Mouse (Mus musculus) lung, embryonic 15.5 days (tissue): ENCODE measurements at regions not wholly inside any gene's neighbourhood (a gene's known extent, or its start where the extent isn't known, plus 50 kb on each side); places are given as distances from the start of the nearest gene placed in this dataset.

ENCODE experiments used
- ATAC-seq: fragments of 200-750 bp; cut with Nextera tagmentation; 2 replicates; pipeline ENCODE4 v1.8.0; 2017; ENCODE audit warnings: moderate number of reproducible peaks, borderline replicate concordance; ENCODE audit not compliant: low FRiP score, low TSS enrichment; ENCODE audit errors: extremely low read depth
- H3K27ac ChIP-seq: fragments of 300-500 bp; sonication (generic); 2 replicates; pipeline ENCODE4 v1.5.1; 2015; ENCODE audit warnings: moderate library complexity, mild to moderate bottlenecking, inconsistent platforms
- H3K27me3 ChIP-seq: fragments of 300-500 bp; sonication (generic); 2 replicates; pipeline ENCODE4 v1.6.1; 2015; ENCODE audit warnings: inconsistent platforms
- H3K36me3 ChIP-seq: fragments of 300-500 bp; sonication (generic); 2 replicates; pipeline ENCODE4 v1.6.1; 2015; ENCODE audit warnings: inconsistent platforms
- H3K4me1 ChIP-seq: fragments of 300-500 bp; sonication (generic); 2 replicates; pipeline ENCODE4 v1.6.1; 2015; ENCODE audit warnings: inconsistent platforms
- H3K4me2 ChIP-seq: fragments of 300-500 bp; sonication (generic); 2 replicates; pipeline ENCODE4 v1.6.1; 2015; ENCODE audit warnings: inconsistent platforms, mild to moderate bottlenecking, moderate library complexity
- H3K4me3 ChIP-seq: fragments of 300-500 bp; sonication (generic); 2 replicates; pipeline ENCODE4 v1.5.1; 2015; ENCODE audit warnings: mild to moderate bottlenecking, inconsistent platforms
- H3K9ac ChIP-seq: fragments of 300-500 bp; sonication (generic); 2 replicates; pipeline ENCODE4 v1.6.1; 2015; ENCODE audit warnings: inconsistent platforms
- H3K9me3 ChIP-seq: fragments of 300-500 bp; sonication (generic); 2 replicates; pipeline ENCODE4 v1.6.1; 2016; ENCODE audit warnings: inconsistent platforms
- WGBS: fragments of 180-500 bp; shearing (Covaris S2); methylation state at CpG from one replicate; pipeline ENCODE4 v1.1.7; 2015; 5-methylcytosine and 5-hydroxymethylcytosine counted together

- Histone ChIP-seq H3K4me2 (no peak overlapping the region), H3K27me3 (no peaks in the 10 kb centered on the region), H3K4me1 (no peaks in the 10 kb centered on the region), H3K9me3 (no peaks in the 10 kb centered on the region), H3K4me3 (no peak overlapping the region), H3K27ac (no peak overlapping the region), H3K36me3 (no peaks in the 10 kb centered on the region), H3K9ac (no peak overlapping the region)
- no peak for ATAC-seq
- WGBS: 51% methylated on average over 6 of the region's 6 CpGs
These were observed 660.6 kb downstream of the Tmem114 start for GRCm38 (mm10) chr16:7764383-7764782.

GRCm38 (mm10) chr16:7728186-7728585 is 696.8 kb downstream of the Tmem114 start:
- H3K4me1 ChIP-seq: no peaks in the 10 kb centered on the region
- H3K9me3 ChIP-seq: no peaks in the 10 kb centered on the region
- H3K36me3 ChIP-seq: no peaks in the 10 kb centered on the region
- no peak overlapping the region for H3K4me3 ChIP-seq
- no peak overlapping the region for H3K9ac ChIP-seq
- no peak overlapping the region for H3K4me2 ChIP-seq
- H3K27me3 ChIP-seq: no peaks in the 10 kb centered on the region
- H3K27ac ChIP-seq: no peak overlapping the region
- ATAC-seq: no peak
- 49% methylated on average over 2 of the region's 2 CpGs for WGBS

- ATAC-seq: no peak
- Histone ChIP-seq H3K27me3 (no peaks in the 10 kb centered on the region), H3K27ac (no peak overlapping the region), H3K9ac (no peak overlapping the region), H3K36me3 (no peaks in the 10 kb centered on the region), H3K9me3 (no peaks in the 10 kb centered on the region), H3K4me3 (no peak overlapping the region), H3K4me2 (no peak overlapping the region), H3K4me1 (no peaks in the 10 kb centered on the region)
- WGBS: 84% methylated on average over 1 of the region's 1 CpGs
These were observed 699.7 kb downstream of the Tmem114 start for GRCm38 (mm10) chr16:7725225-7725624.

GRCm38 (mm10) chr16:7701471-7701870 is 723.5 kb downstream of the Tmem114 start:
- Histone ChIP-seq H3K27me3 (no peaks in the 10 kb centered on the region), H3K9me3 (no peaks in the 10 kb centered on the region), H3K4me3 (no peak overlapping the region), H3K4me1 (no peaks in the 10 kb centered on the region), H3K27ac (no peak overlapping the region), H3K4me2 (no peak overlapping the region), H3K9ac (no peak overlapping the region), H3K36me3 (no peaks in the 10 kb centered on the region)
- ATAC-seq: no peak
- 39% methylated on average over 4 of the region's 4 CpGs for WGBS

- ATAC-seq: no peak
- no peaks in the 10 kb centered on the region for H3K9me3 ChIP-seq
- no peak overlapping the region for H3K4me2 ChIP-seq
- H3K4me1 ChIP-seq: no peaks in the 10 kb centered on the region
- no peak overlapping the region for H3K4me3 ChIP-seq
- no peak overlapping the region for H3K27ac ChIP-seq
- no peaks in the 10 kb centered on the region for H3K36me3 ChIP-seq
- no peaks in the 10 kb centered on the region for H3K27me3 ChIP-seq
- no peak overlapping the region for H3K9ac ChIP-seq
These were observed 739.5 kb downstream of the Tmem114 start for GRCm38 (mm10) chr16:7685484-7685883.

GRCm38 (mm10) chr16:7666096-7666495 is 758.8 kb downstream of the Tmem114 start:
- no peak for ATAC-seq
- H3K4me1 ChIP-seq: no peaks in the 10 kb centered on the region
- no peaks in the 10 kb centered on the region for H3K36me3 ChIP-seq
- H3K4me2 ChIP-seq: no peak overlapping the region
- H3K4me3 ChIP-seq: no peak overlapping the region
- no peaks in the 10 kb centered on the region for H3K27me3 ChIP-seq
- WGBS: 18% methylated on average over 2 of the region's 2 CpGs
- no peaks in the 10 kb centered on the region for H3K9me3 ChIP-seq
- no peak overlapping the region for H3K9ac ChIP-seq
- H3K27ac ChIP-seq: no peak overlapping the region

GRCm38 (mm10) chr16:7658133-7658532 is 766.8 kb downstream of the Tmem114 start:
- no peaks in the 10 kb centered on the region for H3K27me3 ChIP-seq
- H3K9ac ChIP-seq: no peak overlapping the region
- no peaks in the 10 kb centered on the region for H3K36me3 ChIP-seq
- no peaks in the 10 kb centered on the region for H3K9me3 ChIP-seq
- no peak overlapping the region for H3K4me2 ChIP-seq
- ATAC-seq: no peak
- 28% methylated on average over 9 of the region's 9 CpGs for WGBS
- H3K4me1 ChIP-seq: no peaks in the 10 kb centered on the region
- no peak overlapping the region for H3K4me3 ChIP-seq
- H3K27ac ChIP-seq: no peak overlapping the region

- no peak overlapping the region for H3K9ac ChIP-seq
- H3K9me3 ChIP-seq: no peaks in the 10 kb centered on the region
- WGBS: 83% methylated on average over 6 of the region's 6 CpGs
- H3K27ac ChIP-seq: no peak overlapping the region
- no peaks in the 10 kb centered on the region for H3K27me3 ChIP-seq
- H3K4me2 ChIP-seq: no peak overlapping the region
- H3K36me3 ChIP-seq: no peaks in the 10 kb centered on the region
- no peak for ATAC-seq
- no peaks in the 10 kb centered on the region for H3K4me1 ChIP-seq
- no peak overlapping the region for H3K4me3 ChIP-seq
These were observed 770.5 kb downstream of the Tmem114 start for GRCm38 (mm10) chr16:7654451-7654850.

- no peak overlapping the region for H3K9ac ChIP-seq
- H3K4me3 ChIP-seq: no peak overlapping the region
- no peaks in the 10 kb centered on the region for H3K9me3 ChIP-seq
- H3K27ac ChIP-seq: no peak overlapping the region
- no peaks in the 10 kb centered on the region for H3K36me3 ChIP-seq
- H3K4me2 ChIP-seq: no peak overlapping the region
- no peaks in the 10 kb centered on the region for H3K27me3 ChIP-seq
- 42% methylated on average over 1 of the region's 1 CpGs for WGBS
- H3K4me1 ChIP-seq: no peaks in the 10 kb centered on the region
- ATAC-seq: no peak
These were observed 775.2 kb downstream of the Tmem114 start for GRCm38 (mm10) chr16:7649771-7650170.

- Histone ChIP-seq H3K4me2 (no peak overlapping the region), H3K4me1 (no peaks in the 10 kb centered on the region), H3K27me3 (no peaks in the 10 kb centered on the region), H3K9me3 (no peaks in the 10 kb centered on the region), H3K27ac (no peak overlapping the region), H3K4me3 (no peak overlapping the region), H3K36me3 (no peaks in the 10 kb centered on the region), H3K9ac (no peak overlapping the region)
- no peak for ATAC-seq
These were observed 777.5 kb downstream of the Tmem114 start for GRCm38 (mm10) chr16:7647275-7647926.

- ATAC-seq: no peak
- H3K36me3 ChIP-seq: no peaks in the 10 kb centered on the region
- H3K9ac ChIP-seq: no peak overlapping the region
- no peaks in the 10 kb centered on the region for H3K9me3 ChIP-seq
- no peaks in the 10 kb centered on the region for H3K4me1 ChIP-seq
- no peaks in the 10 kb centered on the region for H3K27me3 ChIP-seq
- H3K4me3 ChIP-seq: no peak overlapping the region
- H3K4me2 ChIP-seq: no peak overlapping the region
- H3K27ac ChIP-seq: no peak overlapping the region
These were observed 780.6 kb downstream of the Tmem114 start for GRCm38 (mm10) chr16:7644363-7644762.

GRCm38 (mm10) chr16:7638955-7639755 is 785.8 kb downstream of the Tmem114 start:
- Histone ChIP-seq H3K9me3 (no peaks in the 10 kb centered on the region), H3K4me3 (no peak overlapping the region), H3K27ac (no peak overlapping the region), H3K9ac (no peak overlapping the region), H3K27me3 (no peaks in the 10 kb centered on the region), H3K36me3 (no peaks in the 10 kb centered on the region), H3K4me2 (no peak overlapping the region), H3K4me1 (no peaks in the 10 kb centered on the region)
- ATAC-seq: no peak
- 67% methylated on average over 15 of the region's 15 CpGs for WGBS
